26 mouse cellular contexts compared by ENCODE assay signal in the genomic region with DNA sequence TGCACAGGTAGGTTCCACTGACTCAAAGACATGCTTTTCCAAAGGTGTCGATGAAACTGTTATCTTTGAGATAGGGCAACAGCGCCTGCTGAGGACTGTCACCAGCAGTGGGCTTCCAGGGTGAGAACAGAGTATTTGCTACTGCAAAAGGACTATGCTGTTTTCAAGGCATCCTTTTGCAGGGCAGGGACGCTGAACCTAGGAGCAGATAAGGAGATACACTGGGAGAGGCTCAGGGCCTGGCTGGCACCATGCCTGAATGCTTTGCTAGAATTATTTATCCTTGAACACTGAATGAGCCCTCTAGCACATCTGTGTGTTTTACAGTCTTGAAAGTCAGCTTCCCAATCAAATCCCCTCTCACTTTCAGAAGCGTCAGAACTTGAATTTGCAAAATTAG. TPM values are rescaled to one million over a fixed set of nuclear protein-coding genes. Genes with fewer than 3 reads are reported as not detected.
DNase-seq lines count a peak whose midpoint lies in the region; ATAC-seq lines count a peak whose summit lies in the region.
"Had no signal": no experiment of that assay in that cellular context is flagged by ENCODE, and none has a peak within 500 bp of the region (broad histone marks: within the 10 kb centered on the region; RNA-seq: fewer than 3 reads in every experiment).

No protein-coding gene starts in this region.

- H3K9me3 ChIP-seq in liver, embryonic 11.5 days (ENCODE audit: control insufficient read depth, low read length): no peaks in the 10 kb centered on the region
- H3K9me3 ChIP-seq: embryonic facial prominence, embryonic 12.5 days; embryonic facial prominence, embryonic 15.5 days; heart, embryonic 10.5 days; heart, embryonic 13.5 days; hindbrain, embryonic 12.5 days; hindbrain, embryonic 15.5 days had no signal

- H3K4me3 ChIP-seq in liver, embryonic 11.5 days (ENCODE audit: low read depth, low read length): no peak overlapping the region
- H3K4me3 ChIP-seq: embryonic facial prominence, embryonic 12.5 days; embryonic facial prominence, embryonic 15.5 days; gastrocnemius, adult 2 months; heart, adult 2 months; heart, embryonic 10.5 days; heart, embryonic 13.5 days; hindbrain, embryonic 12.5 days; hindbrain, embryonic 15.5 days had no signal

- H3K4me1 ChIP-seq in liver, embryonic 11.5 days (replicated peaks; ENCODE audit: control insufficient read depth, insufficient read depth, low read length): no peaks in the 10 kb centered on the region
- H3K4me1 ChIP-seq: embryonic facial prominence, embryonic 12.5 days; hindbrain, embryonic 12.5 days; hindbrain, embryonic 15.5 days had no signal

- H3K27ac ChIP-seq in liver, embryonic 11.5 days (ENCODE audit: low read depth, low read length): no peak overlapping the region
- H3K27ac ChIP-seq: embryonic facial prominence, embryonic 12.5 days; embryonic facial prominence, embryonic 15.5 days; gastrocnemius, adult 2 months; heart, adult 2 months; heart, embryonic 10.5 days; heart, embryonic 13.5 days; hindbrain, embryonic 12.5 days; hindbrain, embryonic 15.5 days had no signal

- no peak for ATAC-seq in liver, embryonic 11.5 days (replicated peaks; ENCODE audit: low FRiP score)
- ATAC-seq: activated CD4-positive, CD25-positive, alpha-beta regulatory T cell, adult 4 months; forebrain, embryonic 14.5 days; forebrain, postnatal 0 days had no signal

- no peak overlapping the region for H3K4me2 ChIP-seq in liver, embryonic 11.5 days
- H3K4me2 ChIP-seq: embryonic facial prominence, embryonic 12.5 days; embryonic facial prominence, embryonic 15.5 days; heart, embryonic 13.5 days; hindbrain, embryonic 12.5 days; hindbrain, embryonic 15.5 days had no signal

- no peak overlapping the region for H3K9ac ChIP-seq in liver, embryonic 11.5 days (ENCODE audit: low read depth, low read length)
- H3K9ac ChIP-seq: embryonic facial prominence, embryonic 12.5 days; embryonic facial prominence, embryonic 15.5 days; forebrain, postnatal 0 days; heart, embryonic 13.5 days; hindbrain, embryonic 12.5 days; hindbrain, embryonic 15.5 days had no signal

- WGBS in liver, embryonic 11.5 days: 56% methylated on average over 4 of the region's 4 CpGs

- peak; percentile 6 to 53 for DNase-seq in adrenal gland, adult (ENCODE audit: inconsistent age in 2 of 2, low spot score in 1 of 2)
- DNase-seq in adrenal gland, postnatal 4 days (ENCODE audit: low spot score in 2 of 2): no peak
- DNase-seq in ovary, adult 18-20 months (ENCODE audit: low spot score): peak; percentile 61
- DNase-seq in ovary, postnatal 10 days (ENCODE audit: low spot score): no peak
- DNase-seq in adrenal gland, postnatal 25 days: peak; percentile 47
- no peak for DNase-seq in gastrocnemius, postnatal 25 days
- DNase-seq in liver, embryonic 11.5 days (ENCODE audit: low spot score): no peak
- DNase-seq: cerebellum, adult 11 months; cerebellum, adult 2 months; cerebellum, adult 9-11 months; cerebellum, postnatal 25 days; forebrain, postnatal 0 days; gastrocnemius, adult 2 months; gastrocnemius, postnatal 14 days; heart, adult 2 months had no signal

- no peaks in the 10 kb centered on the region for H3K36me3 ChIP-seq in liver, embryonic 11.5 days (ENCODE audit: control insufficient read depth, insufficient read depth, low read length)
- H3K36me3 ChIP-seq: embryonic facial prominence, embryonic 12.5 days; embryonic facial prominence, embryonic 15.5 days; heart, embryonic 10.5 days; heart, embryonic 13.5 days; hindbrain, embryonic 12.5 days; hindbrain, embryonic 15.5 days had no signal

- H3K27me3 ChIP-seq in liver, embryonic 11.5 days (replicated peaks; ENCODE audit: control insufficient read depth, insufficient read depth, low read length): no peaks in the 10 kb centered on the region
- H3K27me3 ChIP-seq: embryonic facial prominence, embryonic 12.5 days; embryonic facial prominence, embryonic 15.5 days; hindbrain, embryonic 12.5 days; hindbrain, embryonic 15.5 days had no signal

RNA-seq across cellular contexts. Expression of a gene that starts 11.8 kb away (rescaled TPM):
- under 1 TPM; 0.06 to 0.25 TPM for total RNA-seq in adrenal gland, postnatal 4 days (2021)
- total RNA-seq in adrenal gland, postnatal 25 days (2021): not detected in 2 replicates
- total RNA-seq in gastrocnemius, postnatal 25 days (2021): not detected
- 1.7 and 2.3 TPM in 2 replicates for polyA plus RNA-seq in liver, embryonic 11.5 days (2014; fragmentation: Nextera tagmentation; extraction: Ambion mirVana)
- total RNA-seq: adrenal gland, adult 18-20 months; gastrocnemius, adult 2 months; heart, adult 2 months; heart, postnatal 25 days had no signal
- polyA plus RNA-seq: activated CD4-positive, CD25-positive, alpha-beta regulatory T cell, adult 4 months; gonadal fat pad, adult 2 months; heart, adult 2 months had no signal

Comparison
In these comparisons a context has a peak if more than half of its experiments do, and no peak if none do; other contexts are left out.
1. DNase-seq: peak in adrenal gland, adult (2 of 2), ovary, adult 18-20 months (single experiment) and adrenal gland, postnatal 25 days (single experiment); none in adrenal gland, postnatal 4 days (0 of 2), ovary, postnatal 10 days (single experiment), gastrocnemius, postnatal 25 days (single experiment) and liver, embryonic 11.5 days (single experiment).